Mouse (Mus musculus) embryonic fibroblast, embryonic 13.5 days (primary cell): Measurements from ENCODE around the gene Hpdl. TPM values are rescaled to one million over a fixed set of nuclear protein-coding genes. Genes with fewer than 3 reads are reported as not detected.

Source experiments
- H3K27ac ChIP-seq: 2 replicates; pipeline ENCODE4 v1.5.1; 2012; ENCODE audit warnings: low read length, control low read depth, inconsistent platforms; ENCODE audit not compliant: insufficient read depth
- H3K4me1 ChIP-seq: 2 replicates; pipeline ENCODE4 v1.6.1; 2011; ENCODE audit warnings: low read length; ENCODE audit not compliant: control insufficient read depth, insufficient read depth
- H3K4me3 ChIP-seq: 2 replicates; pipeline ENCODE4 v1.5.1; 2011; ENCODE audit warnings: mild to moderate bottlenecking, control low read depth, low read length; ENCODE audit not compliant: insufficient read depth
- CTCF ChIP-seq: IDR thresholded peaks from 2 replicates; pipeline ENCODE4 v1.5.1; 2011; ENCODE audit warnings: mild to moderate bottlenecking, control low read depth, low read length, moderate library complexity, borderline replicate concordance; ENCODE audit not compliant: insufficient read depth
- POLR2A ChIP-seq: IDR thresholded peaks from 2 replicates; pipeline ENCODE4 v1.6.1; 2011; ENCODE audit warnings: low read depth, mild to moderate bottlenecking, control low read depth, low read length, moderate library complexity
- polyA plus RNA-seq: library from polyadenylated mRNA; stranded (reverse); fragments of >200 nt; gene quantifications from 2 replicates; pipeline ENCODE4 v1.2.4, GENCODE M21; 2011; ENCODE audit warnings: low read depth; ENCODE audit not compliant: missing spikeins, insufficient read length

Gene Hpdl
- polyA plus RNA-seq, 1 experiment: 0.39 TPM

GRCm38 (mm10) chr4:116829364-116830069 is 8.0 kb upstream of the Hpdl start:
- Histone ChIP-seq H3K4me3 (no peak overlapping the region), H3K27ac (no peak overlapping the region), H3K4me1 (no peaks in the 10 kb centered on the region)
- TF ChIP-seq CTCF: no peak
- no peak for TF ChIP-seq POLR2A

- H3K4me3 ChIP-seq: no peak overlapping the region
- no peak for TF ChIP-seq POLR2A
- TF ChIP-seq CTCF: peak; percentile 43; the same call in 1 of the 2 replicates
- H3K4me1 ChIP-seq: no peaks in the 10 kb centered on the region
- no peak overlapping the region for H3K27ac ChIP-seq
Observed at GRCm38 (mm10) chr4:116827819-116828218, 6.3 kb upstream of the Hpdl start.

GRCm38 (mm10) chr4:116824541-116825004 is 3.1 kb upstream of the Hpdl start:
- no peak overlapping the region for H3K27ac ChIP-seq
- TF ChIP-seq CTCF: no peak
- peak; percentile 70 for TF ChIP-seq POLR2A
- H3K4me1 ChIP-seq: no peaks in the 10 kb centered on the region
- peak overlapping the region; percentile 35 for H3K4me3 ChIP-seq

GRCm38 (mm10) chr4:116820902-116821693 is 409 bp downstream of the Hpdl start:
- H3K27ac ChIP-seq: no peak overlapping the region
- H3K4me1 ChIP-seq: no peaks in the 10 kb centered on the region
- peak; percentile 70 for TF ChIP-seq POLR2A
- no peak for TF ChIP-seq CTCF
- peak overlapping the region; percentile 55 for H3K4me3 ChIP-seq

- Histone ChIP-seq H3K4me1 (no peaks in the 10 kb centered on the region; the same call in 1 of the 2 replicates), H3K4me3 (peak overlapping the region; percentile 55), H3K27ac (no peak overlapping the region)
- TF ChIP-seq POLR2A (no peak), CTCF (no peak)
Observed at GRCm38 (mm10) chr4:116819968-116820901, 1.3 kb downstream of the Hpdl start.

- no peak overlapping the region for H3K4me3 ChIP-seq
- no peak overlapping the region for H3K27ac ChIP-seq
- TF ChIP-seq POLR2A: no peak
- no peak for TF ChIP-seq CTCF
- H3K4me1 ChIP-seq: peaks cover 4% of the 10 kb centered on the region; the same call in 1 of the 2 replicates
Observed at GRCm38 (mm10) chr4:116817486-116817885, 4.0 kb downstream of the Hpdl start.

GRCm38 (mm10) chr4:116815276-116815675 is 6.2 kb downstream of the Hpdl start:
- peaks cover 4% of the 10 kb centered on the region; the same call in 1 of the 2 replicates for H3K4me1 ChIP-seq
- no peak overlapping the region for H3K4me3 ChIP-seq
- peak overlapping the region; percentile 2 for H3K27ac ChIP-seq
- TF ChIP-seq POLR2A: no peak
- TF ChIP-seq CTCF: no peak

GRCm38 (mm10) chr4:116811012-116811411 is 10.5 kb downstream of the Hpdl start:
- H3K4me1 ChIP-seq: peaks cover 8% of the 10 kb centered on the region
- no peak overlapping the region for H3K4me3 ChIP-seq
- H3K27ac ChIP-seq: no peak overlapping the region
- TF ChIP-seq POLR2A: no peak
- no peak for TF ChIP-seq CTCF

GRCm38 (mm10) chr4:116807197-116808129 is 14.0 kb downstream of the Hpdl start, which contains the start of the genes Toe1 and Mutyh:
TSS of gene Toe1 (minus strand) at chr4:116807640.
TSS of gene Mutyh (plus strand) at chr4:116807723.
- Histone ChIP-seq H3K4me3 (peak within 1 kb of the TSS; percentile 91), H3K27ac (peak within 1 kb of the TSS; percentile 55), H3K4me1 (peaks cover 4% of the 10 kb centered on the region; the same call in 1 of the 2 replicates)
- peak; percentile 90 for TF ChIP-seq POLR2A
- TF ChIP-seq CTCF: no peak
